Mouse (Mus musculus) spleen, postnatal 10 days (tissue): ENCODE data around the gene Olfr71.

ENCODE experiments used
- DNase-seq, 2 experiments: peaks; one replicate each; pipeline ENCODE4 v3.0.0; 2021 to 2022; ENCODE audit warnings: low spot score in 2 of 2

The Olfr71 gene

GRCm38 (mm10) chr4:43713652-43714219 lies 3.7 kb upstream of the Olfr71 start:
- no peak for DNase-seq

- peak; percentile 62 to 87 for DNase-seq
Measured at GRCm38 (mm10) chr4:43711821-43712220, 1.8 kb upstream of the Olfr71 start.

- no peak for DNase-seq
Measured at GRCm38 (mm10) chr4:43705991-43706390, 4.1 kb downstream of the Olfr71 start.

- no peak for DNase-seq
Measured at GRCm38 (mm10) chr4:43703851-43704250, 6.2 kb downstream of the Olfr71 start.

- no peak for DNase-seq
Measured at GRCm38 (mm10) chr4:43703439-43703838, 6.6 kb downstream of the Olfr71 start.

- no peak for DNase-seq
Measured at GRCm38 (mm10) chr4:43700707-43701106, 9.3 kb downstream of the Olfr71 start, which contains the start of gene Olfr70. Gene Olfr70 (minus strand): TSS chr4:43700807.

GRCm38 (mm10) chr4:43696561-43696960 lies 13.5 kb downstream of the Olfr71 start:
- DNase-seq: no peak

- DNase-seq: no peak
Measured at GRCm38 (mm10) chr4:43695249-43695671, 14.8 kb downstream of the Olfr71 start.

- DNase-seq: no peak
Measured at GRCm38 (mm10) chr4:43694439-43695248, 15.4 kb downstream of the Olfr71 start.

- no peak for DNase-seq
Measured at GRCm38 (mm10) chr4:43693806-43694241, 16.2 kb downstream of the Olfr71 start.

- no peak for DNase-seq
Measured at GRCm38 (mm10) chr4:43691026-43691425, 19.0 kb downstream of the Olfr71 start.

- no peak for DNase-seq
Measured at GRCm38 (mm10) chr4:43690021-43690420, 20.0 kb downstream of the Olfr71 start.

GRCm38 (mm10) chr4:43679416-43680043 lies 30.5 kb downstream of the Olfr71 start:
- DNase-seq: no peak

- no peak for DNase-seq
Measured at GRCm38 (mm10) chr4:43678541-43678940, 31.5 kb downstream of the Olfr71 start.

- no peak for DNase-seq
Measured at GRCm38 (mm10) chr4:43675608-43676007, 34.4 kb downstream of the Olfr71 start.

GRCm38 (mm10) chr4:43674974-43675373 lies 35.1 kb downstream of the Olfr71 start:
- no peak for DNase-seq

GRCm38 (mm10) chr4:43673703-43674102 lies 36.4 kb downstream of the Olfr71 start:
- DNase-seq: no peak

- DNase-seq: peak; percentile 77 to 91
Measured at GRCm38 (mm10) chr4:43672070-43672469, 38.0 kb downstream of the Olfr71 start.

GRCm38 (mm10) chr4:43669428-43669794 lies 40.6 kb downstream of the Olfr71 start:
- DNase-seq: no peak

GRCm38 (mm10) chr4:43668782-43669427 lies 41.1 kb downstream of the Olfr71 start, which contains the start of the genes Tmem8b and Fam221b:
Gene Tmem8b (plus strand): TSS chr4:43668971.
Gene Fam221b (minus strand): TSS chr4:43669145.
- peak; percentile 89 to 93 for DNase-seq

GRCm38 (mm10) chr4:43666412-43666811 lies 43.6 kb downstream of the Olfr71 start:
- DNase-seq: no peak

- DNase-seq: no peak
Measured at GRCm38 (mm10) chr4:43657146-43657545, 52.9 kb downstream of the Olfr71 start.
